Mouse (Mus musculus): Measurements from ENCODE around the gene Prkag3. TPM values are rescaled to one million over a fixed set of nuclear protein-coding genes. Genes with fewer than 3 reads are reported as not detected.
A peak's percentile ranks its signal among the peaks of the same experiment; 100 is the strongest.

Gene Prkag3
- polyA plus RNA-seq, 1 experiment: 0.10 TPM

DNA sequence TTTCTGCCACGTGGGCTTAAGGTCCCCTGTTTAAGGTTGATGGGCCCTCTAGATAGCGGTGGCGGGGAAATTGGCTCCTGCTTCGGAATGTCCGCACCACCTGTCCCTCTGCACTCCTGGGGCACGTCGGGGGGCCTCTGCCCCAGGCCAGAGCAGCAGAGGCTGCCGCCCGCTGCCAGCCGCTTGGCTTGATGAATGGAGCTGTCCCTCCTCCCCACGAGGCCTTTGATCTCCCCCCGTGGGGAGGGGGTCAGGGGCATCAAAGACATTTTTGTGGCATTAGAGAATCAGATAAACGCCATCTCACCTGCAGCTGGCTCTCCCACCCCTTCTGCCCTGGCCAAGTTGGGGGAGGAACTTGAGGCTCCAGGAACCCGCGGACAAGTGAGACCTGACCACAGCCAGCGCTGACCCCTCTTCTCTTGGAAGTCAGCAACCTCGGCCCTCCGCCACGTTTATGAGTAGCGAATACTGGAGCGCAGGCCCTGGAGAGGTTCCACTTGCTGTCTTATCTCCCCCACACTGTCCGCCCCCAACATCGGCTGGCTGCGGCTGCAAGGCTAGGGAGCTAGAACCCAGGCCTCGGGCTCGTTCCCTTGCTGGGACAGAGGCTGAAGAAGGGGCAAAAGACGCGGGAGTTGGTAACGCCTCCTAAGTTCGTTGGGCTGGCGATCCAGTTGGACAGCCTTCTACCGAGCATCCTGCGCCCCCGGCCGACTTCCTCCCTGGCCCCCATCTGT lies 21.9 kb upstream of the Prkag3 start:
- no peak for DNase-seq (ENCODE audit: low read depth, low spot score)
- 8% methylated on average over 35 of the region's 35 CpGs for WGBS

DNA sequence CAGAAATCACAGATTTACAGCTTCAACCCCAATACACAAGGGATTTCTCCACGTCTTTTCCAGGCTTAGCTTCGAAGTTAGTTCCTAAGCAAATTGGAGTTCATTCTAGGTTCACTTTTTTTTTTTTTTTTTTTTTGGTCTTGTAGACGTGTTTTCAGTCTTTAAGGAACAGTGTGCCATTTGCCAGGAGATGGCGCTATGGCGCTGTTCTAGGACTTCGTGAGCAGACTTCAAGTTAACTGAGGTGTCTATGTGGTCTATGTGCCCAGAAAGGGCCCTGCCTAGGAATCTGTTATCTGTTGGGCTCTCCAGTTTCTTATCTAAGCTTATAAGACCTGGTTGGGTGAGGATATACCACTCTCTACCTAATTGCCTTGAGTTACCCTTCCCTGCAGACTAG lies 14.1 kb upstream of the Prkag3 start:
- DNase-seq (ENCODE audit: low read depth, low spot score): peak; percentile 44
- 2% methylated on average over 6 of the region's 6 CpGs for WGBS

DNA sequence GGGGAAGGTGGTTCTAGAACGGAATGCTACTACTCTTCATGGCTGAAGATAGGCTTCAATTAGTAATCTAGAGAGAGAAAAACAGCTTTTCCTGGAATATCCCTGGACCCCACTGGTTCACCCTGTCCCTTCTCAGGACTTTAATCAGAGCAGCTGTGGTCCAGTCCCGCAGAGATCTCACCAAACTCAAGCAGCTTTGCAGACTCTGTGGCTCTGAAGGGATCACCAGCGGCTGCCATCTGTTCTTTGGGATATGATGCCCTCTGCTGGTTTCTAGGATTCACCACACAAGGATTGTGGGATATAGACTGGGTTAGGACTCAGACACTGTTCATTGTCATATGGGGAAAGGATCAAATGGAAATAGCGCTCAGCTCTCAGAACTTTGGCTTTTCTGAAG lies 10.8 kb upstream of the Prkag3 start:
- 25% methylated on average over 4 of the region's 4 CpGs for WGBS
- DNase-seq (ENCODE audit: low read depth, low spot score): peak; percentile 43

DNA sequence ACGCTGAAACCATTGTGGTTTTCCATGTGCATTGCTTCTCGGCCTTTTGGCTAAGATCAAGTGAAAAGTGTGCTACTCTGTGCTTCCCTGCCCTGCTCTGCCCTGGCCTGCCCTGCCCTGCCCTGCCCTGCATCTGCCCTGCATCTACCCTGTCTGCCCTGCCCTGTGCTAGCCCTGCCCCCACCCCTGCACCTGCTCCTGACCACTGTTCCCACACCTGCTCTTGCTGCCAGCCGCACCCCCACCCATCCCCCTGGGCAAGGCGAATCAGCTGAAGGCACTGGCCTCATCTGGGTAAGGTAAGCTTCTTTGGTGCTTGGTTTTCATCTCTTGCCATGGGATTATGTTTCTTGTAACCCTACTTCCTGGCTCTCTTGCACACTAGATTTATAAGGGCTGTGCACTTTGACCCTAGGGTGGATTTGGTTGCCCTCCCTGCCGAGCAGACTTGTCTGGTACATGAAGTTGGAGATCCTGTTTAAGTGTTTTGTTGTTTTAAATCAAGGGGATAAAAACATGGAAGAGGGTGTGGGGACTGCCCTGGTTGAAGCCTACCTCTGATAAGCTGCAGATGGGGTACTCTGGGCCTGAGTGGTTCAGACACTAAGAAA lies 5.3 kb upstream of the Prkag3 start:
- 14% methylated on average over 5 of the region's 5 CpGs for WGBS
- DNase-seq (ENCODE audit: low read depth, low spot score): peak; percentile 51

DNA sequence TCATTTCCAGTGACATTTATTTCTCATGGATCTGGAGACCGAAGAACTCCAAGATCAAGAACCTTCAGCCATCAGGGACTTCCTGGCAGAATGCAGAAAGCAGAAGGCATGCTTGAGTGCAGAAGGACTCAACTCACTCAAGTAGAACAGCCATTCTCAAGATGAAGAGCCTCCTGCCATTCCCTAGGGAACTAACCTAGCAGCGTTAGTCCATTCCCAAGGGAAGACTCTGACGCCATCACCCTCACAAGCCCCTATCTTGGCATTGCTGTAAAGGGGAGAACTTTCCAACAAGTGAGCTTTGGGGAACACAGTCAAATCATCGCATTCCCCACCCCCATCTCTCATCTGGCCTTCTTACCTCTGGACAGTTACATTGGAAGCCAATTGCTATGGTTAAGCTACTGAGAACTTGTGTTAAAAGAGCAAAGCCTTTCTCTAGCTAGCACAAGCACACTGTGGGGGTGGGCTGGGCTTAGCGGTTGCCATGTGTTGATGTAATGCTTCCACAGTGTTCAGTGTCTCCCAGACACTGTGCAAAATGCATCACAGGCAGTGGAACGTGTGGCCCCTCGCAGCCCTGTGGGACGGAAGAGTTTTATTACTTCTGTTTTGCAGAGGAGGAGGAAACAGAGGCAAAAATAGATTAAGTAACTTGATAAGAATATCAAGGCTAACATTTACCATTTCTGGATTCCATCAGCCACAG lies 4.4 kb upstream of the Prkag3 start:
- WGBS: 62% methylated on average over 8 of the region's 8 CpGs
- no peak for DNase-seq (ENCODE audit: low read depth, low spot score)

DNA sequence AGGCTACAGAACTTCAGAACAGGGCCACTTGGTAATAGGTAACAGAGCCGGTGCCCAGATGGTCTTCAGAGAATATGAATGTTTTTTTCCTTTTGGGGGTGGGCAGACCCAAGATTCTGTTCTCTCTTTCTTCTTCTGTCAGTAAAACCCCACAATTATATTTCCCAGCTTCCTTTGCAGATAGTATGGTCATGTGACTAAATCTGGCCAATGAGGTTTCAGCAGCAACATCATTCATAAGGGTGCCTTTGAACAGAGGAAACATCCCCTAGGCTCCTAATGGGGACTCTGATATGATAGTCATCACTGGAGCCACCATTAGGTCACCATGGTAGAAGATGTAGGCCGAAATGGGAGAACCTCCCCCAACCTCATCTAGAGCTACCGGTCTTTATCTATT lies 3.8 kb upstream of the Prkag3 start:
- DNase-seq (ENCODE audit: low read depth, low spot score): no peak
- WGBS: 97% methylated on average over 3 of the region's 3 CpGs

DNA sequence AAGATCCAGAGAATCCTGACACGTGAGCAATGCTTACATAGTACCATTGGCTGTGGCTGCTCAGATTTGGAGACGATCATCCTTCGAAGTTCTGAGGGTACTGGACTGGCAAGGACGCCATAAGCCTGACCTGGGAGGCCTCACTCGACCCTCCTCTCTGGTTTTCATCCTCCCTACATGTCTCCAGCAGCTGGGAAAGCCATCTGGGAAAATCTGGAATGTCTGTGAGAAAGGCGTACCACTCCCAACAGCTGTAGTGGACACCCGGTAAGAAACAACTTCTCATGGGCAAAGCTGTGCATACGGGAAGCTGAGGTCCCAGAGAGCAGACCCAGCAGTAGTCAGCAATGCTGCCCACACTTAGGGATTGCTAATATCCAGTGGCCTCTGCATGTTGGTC lies 3.1 kb upstream of the Prkag3 start:
- no peak for DNase-seq (ENCODE audit: low read depth, low spot score)
- WGBS: 84% methylated on average over 8 of the region's 8 CpGs

DNA sequence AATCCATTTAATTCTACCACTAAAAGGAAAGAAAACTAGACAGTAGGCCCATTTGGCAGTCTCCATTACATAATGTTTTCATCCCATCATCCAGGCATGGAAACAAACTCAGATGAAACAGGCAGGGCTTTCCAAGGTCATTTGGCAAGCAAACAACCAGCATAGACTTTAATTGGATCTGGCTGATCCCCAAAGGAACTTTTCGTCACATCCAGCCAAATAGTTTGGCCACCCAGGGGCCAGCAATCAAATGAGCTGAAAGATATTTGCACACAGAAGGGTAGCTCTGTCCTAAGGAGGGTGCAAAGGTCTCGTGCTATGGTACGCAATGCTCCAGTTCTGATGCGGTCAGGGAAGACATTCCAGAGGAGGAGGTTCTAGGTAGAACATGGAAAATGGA lies 1.7 kb upstream of the Prkag3 start:
- WGBS: 18% methylated on average over 4 of the region's 4 CpGs
- no peak for DNase-seq (ENCODE audit: low read depth, low spot score)

DNA sequence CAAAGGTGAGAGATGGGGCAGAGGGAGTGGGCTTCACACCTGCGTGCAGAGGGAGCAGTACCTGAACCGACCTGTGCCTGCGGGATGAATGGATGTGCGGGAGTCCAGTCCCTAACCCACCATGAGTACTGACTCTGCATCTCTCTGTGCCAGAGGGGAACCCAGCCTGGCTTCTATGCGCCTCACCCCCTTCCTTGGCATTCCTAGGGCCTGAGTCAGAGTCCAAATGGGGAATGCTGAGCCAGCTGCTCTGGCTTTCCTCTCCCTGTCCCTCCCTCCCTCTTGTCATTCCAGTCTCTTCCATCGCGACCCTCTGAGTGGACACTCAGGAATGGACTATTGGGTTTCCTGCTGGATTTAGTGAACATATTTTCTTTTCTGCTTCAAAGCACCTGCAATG lies 280 bp upstream of the Prkag3 start:
- DNase-seq (ENCODE audit: low read depth, low spot score): no peak
- 50% methylated on average over 7 of the region's 7 CpGs for WGBS

DNA sequence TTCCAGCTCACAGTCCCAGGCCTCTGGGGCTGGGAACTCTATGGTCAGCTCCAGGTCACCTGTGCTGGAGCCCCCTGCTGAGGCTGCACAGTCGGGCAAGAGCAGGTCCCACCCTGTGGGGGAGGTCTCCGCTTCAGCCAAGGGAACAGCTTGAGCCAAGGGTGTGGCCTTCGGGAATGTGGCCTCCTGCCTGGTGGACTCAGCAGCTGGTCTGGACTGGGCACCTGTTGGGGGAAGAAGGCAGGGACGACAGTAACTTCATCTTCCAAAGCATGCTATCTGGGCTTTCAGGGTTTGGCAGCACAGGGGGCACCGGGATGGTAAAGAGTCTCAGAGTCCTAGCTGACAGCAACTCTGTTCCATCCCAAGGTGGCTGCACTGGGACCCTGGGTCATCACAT lies 1.7 kb downstream of the Prkag3 start:
- DNase-seq (ENCODE audit: low read depth, low spot score): no peak
- WGBS: 61% methylated on average over 5 of the region's 5 CpGs

DNA sequence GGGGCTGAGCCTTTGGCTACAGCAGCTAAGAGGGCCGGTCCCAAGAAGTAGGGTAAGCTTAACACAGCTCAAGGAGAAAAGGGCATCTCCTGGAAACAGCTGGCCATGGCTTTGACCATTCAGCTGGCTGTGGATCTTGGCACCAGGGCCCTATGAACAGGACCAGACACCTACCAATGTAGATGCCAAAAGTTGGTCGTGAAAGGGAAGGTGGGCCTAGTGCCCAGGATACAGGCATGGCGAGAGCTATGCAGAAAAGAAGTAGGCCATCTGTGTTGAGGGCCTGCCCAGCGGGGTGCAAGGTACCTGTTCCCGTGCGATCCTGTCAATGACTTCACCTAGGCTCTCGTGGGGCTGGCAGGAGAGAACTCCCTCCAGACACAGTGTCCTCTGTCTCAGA lies 8.2 kb downstream of the Prkag3 start:
- WGBS: 88% methylated on average over 7 of the region's 7 CpGs
- no peak for DNase-seq (ENCODE audit: low read depth, low spot score)

DNA sequence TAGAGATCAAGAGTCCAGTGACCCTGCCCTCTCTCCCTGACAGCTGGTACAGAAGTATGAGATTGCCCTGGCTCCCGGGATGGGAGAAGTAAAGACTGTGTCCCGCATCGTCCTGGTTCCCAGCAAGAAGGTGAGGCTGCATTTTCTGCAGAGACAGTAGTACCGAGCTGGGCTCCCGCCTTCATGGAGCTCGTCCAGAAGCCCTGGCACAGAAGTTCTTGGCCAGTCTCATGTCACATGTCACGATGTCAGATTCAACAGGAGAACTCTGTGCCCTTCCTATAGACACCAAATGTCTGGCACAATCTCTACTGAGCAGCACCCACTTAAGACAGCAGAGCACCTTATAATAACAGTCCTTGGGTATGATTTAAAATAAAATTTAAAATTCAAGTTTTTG lies 11.5 kb downstream of the Prkag3 start:
- DNase-seq (ENCODE audit: low read depth, low spot score): no peak
- 92% methylated on average over 7 of the region's 7 CpGs for WGBS

DNA sequence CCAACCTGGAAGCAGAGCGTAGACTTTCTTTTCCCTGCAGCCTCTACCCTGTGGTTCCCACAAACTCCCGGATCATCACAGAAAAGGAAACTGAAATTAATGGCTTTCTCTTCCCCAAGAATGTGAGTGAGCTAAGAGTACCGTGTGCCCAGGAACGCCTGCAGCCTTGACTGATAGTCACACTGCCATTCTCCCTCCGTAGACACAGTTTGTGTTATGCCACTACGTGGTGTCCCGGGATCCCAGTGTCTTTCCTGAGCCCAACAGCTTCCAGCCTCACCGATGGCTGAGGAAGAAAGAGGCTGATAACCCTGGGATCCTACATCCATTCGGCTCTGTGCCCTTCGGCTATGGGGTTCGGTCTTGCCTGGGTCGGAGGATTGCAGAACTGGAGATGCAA lies 12.0 kb downstream of the Prkag3 start:
- DNase-seq (ENCODE audit: low read depth, low spot score): no peak
- WGBS: 87% methylated on average over 12 of the region's 12 CpGs

DNA sequence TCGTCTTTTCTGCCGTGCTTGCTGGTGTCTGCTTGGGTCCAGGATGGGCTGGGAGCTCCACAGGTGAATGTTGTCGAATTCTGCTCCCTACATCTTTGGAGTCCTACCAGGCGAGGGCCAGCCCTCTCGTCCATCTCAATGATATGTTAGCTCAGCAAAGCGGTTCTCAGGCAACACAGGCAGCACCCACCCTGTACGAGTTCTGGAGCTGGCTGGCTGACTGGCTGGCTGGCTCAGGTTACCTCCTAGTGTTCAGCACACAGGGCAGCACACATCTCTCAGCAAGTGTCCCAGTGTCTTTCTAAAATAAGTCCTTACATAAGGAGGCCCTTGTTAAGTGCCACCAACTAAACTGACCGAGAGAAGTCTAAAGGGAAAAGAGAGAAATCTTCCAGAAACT lies 20.6 kb downstream of the Prkag3 start:
- WGBS: 88% methylated on average over 8 of the region's 8 CpGs
- DNase-seq (ENCODE audit: low read depth, low spot score): no peak

DNA sequence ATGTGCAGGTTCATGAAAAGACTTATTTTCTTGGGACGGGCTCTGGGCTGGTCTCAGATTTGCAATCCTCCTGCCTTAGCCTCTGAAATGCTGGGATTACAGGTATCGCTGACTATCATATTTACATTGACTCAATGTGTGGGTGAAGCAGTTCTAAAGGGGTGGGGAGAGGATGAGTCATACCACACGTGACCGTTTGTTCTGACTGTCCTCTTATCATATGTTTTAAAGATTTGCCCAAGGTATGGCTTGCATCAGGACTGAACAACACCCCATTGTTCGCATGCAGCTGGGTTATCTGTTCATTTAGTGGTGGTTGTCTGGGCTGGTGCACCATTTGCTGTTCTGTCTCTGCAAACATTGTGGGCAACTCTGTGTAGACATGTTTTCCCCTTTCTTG lies 22.3 kb downstream of the Prkag3 start:
- WGBS: 16% methylated on average over 5 of the region's 5 CpGs
- peak; percentile 67 for DNase-seq (ENCODE audit: low read depth, low spot score)

DNA sequence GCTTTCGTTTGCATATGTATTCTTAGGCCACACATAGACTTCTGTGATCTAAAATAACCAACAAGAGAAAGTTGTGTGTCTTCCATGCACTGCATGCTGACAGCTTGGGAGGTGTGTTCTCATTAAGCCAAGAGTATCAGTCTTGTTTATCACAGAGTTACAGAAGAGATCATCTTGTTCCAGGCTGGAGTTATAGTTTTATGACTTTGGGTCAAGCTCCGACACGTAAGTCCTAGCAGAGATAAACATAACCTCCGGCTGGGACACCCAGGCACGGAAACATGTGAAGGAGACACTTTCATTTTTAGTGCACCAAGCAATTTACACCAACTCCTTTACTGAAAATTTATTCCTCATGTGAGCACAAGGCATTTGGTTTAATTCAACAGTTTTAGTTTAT lies 22.9 kb downstream of the Prkag3 start:
- WGBS: 14% methylated on average over 5 of the region's 5 CpGs

DNA sequence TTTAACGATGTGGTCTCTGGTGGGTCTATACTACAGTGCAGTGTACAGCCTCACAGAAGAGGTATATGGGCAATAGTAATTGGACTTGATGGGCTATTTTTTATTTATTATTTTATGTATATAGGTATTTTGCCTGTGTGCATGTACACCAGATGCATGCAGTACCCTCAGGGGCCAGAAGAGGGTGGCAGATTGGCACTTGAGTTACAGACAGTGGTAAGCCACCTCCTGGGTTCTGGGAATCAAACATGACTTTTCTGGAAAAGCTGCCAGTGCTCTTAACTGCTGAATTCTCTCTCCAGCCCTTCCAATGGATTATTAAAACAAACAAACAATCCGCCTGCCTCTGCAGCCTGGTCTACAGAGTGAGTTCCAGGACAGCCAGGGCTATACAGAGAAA lies 25.3 kb downstream of the Prkag3 start:
- WGBS: 85% methylated on average over 2 of the region's 2 CpGs
- no peak for DNase-seq (ENCODE audit: low read depth, low spot score)

More for the DNA sequence above, 22.9 kb downstream of the Prkag3 start:
- DNase-seq (ENCODE audit: low read depth, low spot score): no peak

DNA sequence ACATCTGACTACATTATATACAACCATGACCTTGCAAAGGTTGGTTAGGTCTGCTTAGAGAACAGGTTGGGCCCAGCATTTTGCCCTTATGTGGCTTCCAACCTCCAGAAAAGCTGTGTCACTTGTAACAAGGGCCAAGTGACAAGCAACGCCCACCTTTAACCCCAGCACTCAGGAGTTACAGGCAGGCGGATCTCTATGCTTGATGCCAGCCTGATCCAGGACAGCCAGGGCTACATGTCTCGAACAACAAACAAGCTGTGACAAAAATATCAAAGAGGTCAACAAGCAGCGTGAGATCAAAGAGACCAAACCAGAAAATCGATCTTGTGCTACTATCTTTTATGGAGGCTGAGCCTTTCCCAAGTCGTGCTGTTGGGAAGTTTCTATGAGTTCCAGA lies 27.4 kb downstream of the Prkag3 start:
- 76% methylated on average over 6 of the region's 6 CpGs for WGBS
- no peak for DNase-seq (ENCODE audit: low read depth, low spot score)

DNA sequence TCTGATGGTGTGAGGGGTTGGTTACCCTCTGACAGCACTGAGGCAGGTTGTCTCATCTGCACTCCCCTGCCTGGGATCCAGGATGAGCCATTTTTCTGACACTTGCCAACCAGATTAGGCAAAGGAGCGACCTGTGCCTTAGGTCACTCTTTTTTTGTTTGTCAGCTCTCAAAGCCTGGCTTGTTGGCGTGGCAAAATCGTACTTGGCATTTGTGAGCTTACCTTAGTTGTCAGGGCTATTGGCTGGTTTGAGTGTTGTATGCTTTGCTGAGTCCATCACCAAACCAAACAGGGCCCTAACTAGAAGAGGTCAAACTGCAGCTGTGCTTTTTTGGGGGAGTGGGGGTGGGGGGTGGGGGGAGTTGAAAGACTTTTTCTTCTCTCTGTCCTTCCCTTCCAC lies 29.7 kb downstream of the Prkag3 start:
- DNase-seq (ENCODE audit: low read depth, low spot score): no peak
- whole genome bisulfite sequencing: 87% methylated on average over 3 of the region's 3 CpGs

DNA sequence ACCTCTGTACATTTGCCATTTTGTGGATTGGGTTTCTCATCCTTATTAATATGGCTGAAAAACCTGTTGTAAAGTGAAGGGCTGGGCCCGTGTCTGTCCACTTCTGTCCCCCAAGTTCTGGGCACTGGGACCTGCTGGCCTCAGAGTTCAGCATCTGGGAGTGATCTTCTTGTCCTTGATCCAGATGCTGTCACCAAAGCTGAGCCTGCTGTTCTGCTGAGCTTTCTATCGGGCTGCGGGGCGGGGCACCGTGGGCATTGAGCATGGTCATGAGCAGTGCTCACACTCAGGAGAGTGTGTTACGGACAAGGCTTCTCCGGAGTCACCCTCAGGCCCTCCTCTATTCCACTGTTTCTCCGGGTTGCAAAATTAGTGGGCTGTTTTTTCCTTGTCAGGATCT lies 30.9 kb downstream of the Prkag3 start:
- 82% methylated on average over 8 of the region's 8 CpGs for WGBS

DNA sequence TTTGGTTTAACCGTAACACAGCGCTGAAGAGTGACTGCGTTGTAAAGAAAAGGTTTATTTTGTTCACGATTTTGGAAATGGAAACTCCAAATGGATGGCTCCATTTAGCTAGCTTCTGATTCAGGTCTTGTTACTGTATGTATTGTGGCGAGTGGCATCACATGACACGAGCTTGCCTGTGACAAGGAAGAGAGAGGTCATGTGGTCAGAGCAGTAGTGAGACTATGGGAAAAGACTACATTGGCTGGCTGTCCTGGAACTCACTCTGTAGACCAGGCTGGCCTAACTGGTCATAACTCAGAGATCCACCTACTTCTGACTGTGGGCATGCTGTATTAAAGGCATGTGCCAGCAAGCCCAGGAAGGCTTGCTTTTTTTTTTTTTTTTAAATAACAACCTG lies 33.1 kb downstream of the Prkag3 start:
- 88% methylated on average over 6 of the region's 6 CpGs for WGBS
- no peak for DNase-seq (ENCODE audit: low read depth, low spot score)

More for the DNA sequence above, 30.9 kb downstream of the Prkag3 start:
- no peak for DNase-seq (ENCODE audit: low read depth, low spot score)
